In the genomic region with DNA sequence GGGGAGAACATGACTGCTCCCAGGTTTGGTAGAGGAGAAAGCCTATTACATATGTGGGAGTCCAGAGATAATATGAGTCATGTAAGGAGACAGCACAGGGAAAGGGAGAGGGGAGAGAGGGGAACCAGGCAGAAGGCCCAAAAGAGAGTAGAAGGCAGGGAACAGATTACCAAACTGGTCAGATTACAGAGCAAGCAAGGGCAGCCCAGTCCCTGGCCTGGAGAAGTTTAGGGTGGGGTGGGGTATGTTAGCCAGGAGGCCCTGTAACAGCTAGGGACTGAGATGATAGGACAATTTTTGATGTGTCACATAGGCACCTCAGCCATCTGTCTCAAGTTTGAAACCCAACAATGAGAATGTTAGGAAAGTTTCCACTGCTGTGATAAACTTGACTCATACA, we compare ENCODE assay signal across 27 mouse cellular contexts.
DNase-seq lines count a peak whose midpoint lies in the region; TF ChIP-seq lines count a peak whose summit lies in the region.
"Had no signal": no experiment of that assay in that cellular context is flagged by ENCODE, and none has a peak within 500 bp of the region (broad histone marks: within the 10 kb centered on the region; RNA-seq: fewer than 3 reads in every experiment).

No protein-coding gene starts in this region.

- TF ChIP-seq CTCF in layer of hippocampus, adult 2 months (conservative IDR thresholded peaks at IDR 0.05): no peak

- DNase-seq in gastrocnemius, postnatal 25 days: peak; percentile 16
- no peak for DNase-seq in gastrocnemius, postnatal 4 days (ENCODE audit: low spot score in 2 of 2)
- DNase-seq in layer of hippocampus, adult 2 months (ENCODE audit: low spot score in 2 of 2): no peak
- no peak for DNase-seq in layer of hippocampus, adult 18-20 months (ENCODE audit: low spot score in 2 of 2)
- DNase-seq in skeletal muscle tissue, adult 2 months (ENCODE audit: low read depth, low spot score): peak; percentile 57
- no peak for DNase-seq in adrenal gland, adult 18-20 months (ENCODE audit: low spot score in 2 of 2)
- DNase-seq: adrenal gland, postnatal 14 days; cerebellum, adult 2 months; cerebellum, postnatal 25 days; forebrain, postnatal 0 days; kidney, postnatal 14 days; liver, embryonic 13.5 days; lung, postnatal 36 days; right cerebral cortex, postnatal 4 days; thymus, adult 2 months; thymus, postnatal 36 days had no signal

- H3K4me3 ChIP-seq in layer of hippocampus, adult 2 months: no peak overlapping the region
- no peak overlapping the region for H3K4me3 ChIP-seq in brown adipose tissue, adult 24 weeks (ENCODE audit: insufficient read depth, low read depth, low read length)
- H3K4me3 ChIP-seq: embryonic facial prominence, embryonic 10.5 days; embryonic facial prominence, embryonic 15.5 days; forebrain, embryonic 12.5 days; hindbrain, embryonic 13.5 days; left cerebral cortex, adult 2 months; limb, embryonic 12.5 days; liver, embryonic 13.5 days; lung, embryonic 15.5 days; megakaryocyte, embryonic 14.5 days; midbrain, embryonic 12.5 days; neural tube, embryonic 13.5 days had no signal

- peak overlapping the region; percentile 67; the same call in 1 of the 2 replicates for H3K27ac ChIP-seq in layer of hippocampus, adult 2 months
- H3K27ac ChIP-seq in brown adipose tissue, adult 24 weeks (replicated peaks; ENCODE audit: low read depth, low read length): 0 out of 2 replicates have a peak overlapping the region, but pooled peaks have one; percentile 16
- H3K27ac ChIP-seq: embryonic facial prominence, embryonic 10.5 days; embryonic facial prominence, embryonic 15.5 days; forebrain, embryonic 12.5 days; hindbrain, embryonic 13.5 days; left cerebral cortex, adult 2 months; limb, embryonic 12.5 days; liver, embryonic 13.5 days; lung, embryonic 15.5 days; midbrain, embryonic 12.5 days; neural tube, embryonic 13.5 days had no signal

- H3K4me1 ChIP-seq in brown adipose tissue, adult 24 weeks (ENCODE audit: control insufficient read depth, insufficient read depth, insufficient read length, low read length): peaks cover 19% of the 10 kb centered on the region
- H3K4me1 ChIP-seq: megakaryocyte, embryonic 14.5 days had no signal

Comparison
In these comparisons a context has a peak if more than half of its experiments do, and no peak if none do; other contexts are left out.
1. DNase-seq: peak in gastrocnemius, postnatal 25 days (single experiment) and skeletal muscle tissue, adult 2 months (single experiment); none in gastrocnemius, postnatal 4 days (0 of 2), layer of hippocampus, adult 2 months (0 of 2), layer of hippocampus, adult 18-20 months (0 of 2) and adrenal gland, adult 18-20 months (0 of 2).